Mouse (Mus musculus) yolk sac, embryonic 10.5 days (tissue): ENCODE results near the gene Baz2a.
A peak's percentile ranks its signal among the peaks of the same experiment; 100 is the strongest.
"Not testable (repeated sequence)": the region's sequence is repeated elsewhere in the genome, so short reads cannot be mapped to it uniquely, and the experiment has no call there.

ENCODE experiments used
- DNase-seq: peaks from one replicate; pipeline ENCODE4 v3.0.0-alpha.2; 2017; ENCODE audit warnings: low spot score

Baz2a gene

DNA sequence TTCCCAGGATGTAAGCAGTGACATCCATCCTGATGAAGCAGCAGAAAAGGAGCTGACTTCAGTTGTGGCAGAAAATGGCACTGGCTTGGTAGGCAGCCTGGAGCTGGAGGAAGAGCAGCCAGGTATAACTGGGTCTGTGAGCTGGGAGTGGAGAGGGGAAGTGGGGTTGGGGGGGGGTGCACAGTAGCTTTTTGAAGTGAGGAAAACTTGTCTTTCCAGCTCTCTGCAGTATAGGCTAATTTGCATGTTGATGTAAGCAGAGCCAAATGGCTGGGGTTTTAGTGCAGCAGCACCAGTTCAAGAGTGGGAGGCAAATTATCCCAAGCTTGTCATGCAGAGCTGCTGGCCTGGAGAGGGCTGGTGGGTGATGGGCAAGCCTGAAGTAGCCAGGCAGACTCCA is 19.9 kb downstream of the Baz2a start:
- no peak for DNase-seq

DNA sequence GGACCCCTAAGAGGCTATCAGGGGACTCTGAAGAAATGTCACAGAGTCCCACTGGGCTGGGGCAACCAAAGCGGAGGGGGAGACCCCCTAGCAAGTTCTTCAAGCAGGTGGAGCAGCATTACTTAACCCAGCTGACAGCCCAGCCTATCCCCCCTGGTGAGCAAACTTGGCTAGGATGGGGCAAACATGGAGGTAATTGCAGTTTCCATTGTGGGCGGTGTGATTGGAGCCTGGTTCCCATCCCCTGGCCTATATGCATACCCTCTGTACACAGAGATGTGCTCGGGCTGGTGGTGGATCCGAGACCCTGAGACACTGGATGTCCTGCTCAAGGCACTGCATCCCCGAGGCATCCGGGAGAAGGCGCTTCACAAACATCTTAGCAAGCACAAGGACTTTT is 32.5 kb downstream of the Baz2a start:
- DNase-seq: no peak

DNA sequence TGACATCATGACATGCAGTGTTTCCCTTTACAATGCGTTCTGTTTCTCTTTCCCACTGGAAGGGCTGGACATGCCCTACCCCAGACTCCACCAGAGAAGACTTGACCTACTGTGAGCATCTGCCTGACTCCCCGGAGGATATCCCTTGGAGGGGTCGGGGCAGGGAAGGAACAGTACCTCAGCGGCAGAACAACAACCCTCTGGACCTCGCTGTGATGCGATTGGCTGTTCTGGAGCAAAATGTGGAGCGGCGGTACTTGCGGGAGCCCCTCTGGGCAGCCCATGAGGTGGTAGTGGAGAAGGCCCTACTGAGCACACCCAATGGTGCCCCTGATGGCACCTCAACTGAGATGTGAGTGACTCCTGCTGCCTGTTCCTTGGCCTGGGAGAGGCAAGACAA is 33.5 kb downstream of the Baz2a start:
- DNase-seq: no peak

DNA sequence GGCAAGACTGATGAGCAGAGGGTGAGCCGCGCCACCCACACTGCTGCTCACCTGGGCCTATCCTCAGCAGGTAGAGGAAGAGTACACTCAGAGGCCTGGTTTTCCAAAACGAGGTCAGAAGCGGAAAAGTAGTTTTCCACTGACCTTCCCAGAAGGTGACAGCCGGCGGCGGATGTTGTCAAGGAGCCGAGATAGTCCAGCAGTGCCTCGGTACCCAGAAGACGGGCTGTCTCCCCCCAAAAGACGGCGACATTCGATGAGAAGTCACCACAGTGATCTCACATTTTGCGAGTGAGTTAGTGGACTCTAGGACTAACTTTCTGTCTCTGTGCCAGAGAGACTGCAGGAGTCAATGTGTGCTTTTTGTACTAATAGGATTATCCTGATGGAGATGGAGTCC is 34.6 kb downstream of the Baz2a start:
- no peak for DNase-seq

DNA sequence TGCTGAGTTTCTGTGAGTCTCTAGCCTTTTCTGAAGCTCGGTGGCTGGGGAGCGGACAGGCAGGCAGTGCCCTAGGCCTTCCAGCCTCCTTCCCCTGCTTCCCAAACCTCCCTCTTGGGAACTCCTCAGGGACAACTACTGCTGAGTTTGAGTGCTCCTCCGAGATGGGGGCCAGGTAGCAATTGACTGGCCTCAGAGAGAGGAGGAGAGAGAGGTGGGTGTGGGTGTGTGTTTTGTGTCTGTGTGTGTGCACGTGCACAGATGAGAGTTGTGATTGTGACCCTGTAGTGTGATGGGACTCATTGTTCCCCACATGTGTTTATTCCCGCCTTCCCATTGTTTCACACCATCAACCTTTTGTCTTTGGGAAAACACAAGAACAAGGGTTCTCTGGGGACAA is 36.1 kb downstream of the Baz2a start:
- DNase-seq: no peak

DNA sequence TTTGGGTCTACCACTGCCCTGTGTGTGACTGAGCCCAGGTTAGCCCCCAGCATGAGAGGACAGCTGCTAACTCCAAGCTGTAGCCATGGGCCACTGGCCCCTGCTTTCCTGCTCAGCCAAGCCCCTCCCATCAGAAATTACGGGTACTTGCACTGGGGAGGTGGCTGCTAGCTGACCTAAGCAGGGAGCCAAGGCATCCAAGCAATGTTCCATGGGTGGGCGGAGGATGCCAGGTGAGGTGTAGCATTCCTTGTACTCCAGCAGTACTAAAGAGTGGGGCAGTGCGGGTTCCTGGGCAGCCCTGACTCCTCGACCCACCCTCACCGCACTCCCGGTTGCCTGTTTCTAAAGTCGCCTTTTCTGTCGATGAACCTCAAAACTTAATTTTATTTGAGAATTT is 36.8 kb downstream of the Baz2a start:
- DNase-seq: no peak

DNA sequence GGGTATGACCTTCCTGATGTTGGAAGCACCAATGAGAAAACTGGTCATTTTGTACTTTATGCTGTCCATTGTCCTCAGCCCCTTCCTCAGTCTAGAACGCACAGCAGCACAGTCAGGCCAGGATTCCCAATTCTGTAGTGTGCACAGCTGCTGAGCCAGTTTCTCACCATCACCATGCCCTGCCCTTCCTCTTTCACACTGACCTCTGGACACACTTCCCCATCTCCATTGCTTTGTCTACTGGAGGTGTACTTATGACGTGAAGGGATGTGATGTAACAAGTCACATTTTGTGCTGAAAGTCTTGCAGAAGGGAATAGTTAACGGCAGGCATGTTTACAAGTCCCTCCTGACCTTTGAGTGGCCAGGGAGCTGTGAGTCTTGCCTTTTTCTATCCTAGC is 39.9 kb downstream of the Baz2a start:
- peak; percentile 36 for DNase-seq

DNA sequence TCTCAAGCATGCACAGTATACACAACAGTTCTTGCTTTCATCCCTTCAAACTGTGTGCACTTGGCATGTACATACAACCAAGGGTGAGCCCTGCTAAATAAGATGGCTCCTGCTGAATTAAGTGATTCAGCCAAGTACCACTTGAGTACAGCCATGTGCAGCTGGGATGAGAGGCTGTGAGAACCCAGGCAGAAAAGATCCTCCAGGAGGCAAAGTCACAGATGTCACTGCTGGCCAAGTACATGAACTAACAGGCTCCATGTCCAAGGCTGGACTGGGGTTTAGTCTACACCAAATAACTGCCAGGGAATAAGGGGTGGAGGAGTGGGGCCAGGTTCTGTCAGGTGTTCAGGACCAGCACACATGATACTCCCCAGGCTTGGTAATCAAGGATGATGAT is 40.4 kb downstream of the Baz2a start:
- no peak for DNase-seq

DNA sequence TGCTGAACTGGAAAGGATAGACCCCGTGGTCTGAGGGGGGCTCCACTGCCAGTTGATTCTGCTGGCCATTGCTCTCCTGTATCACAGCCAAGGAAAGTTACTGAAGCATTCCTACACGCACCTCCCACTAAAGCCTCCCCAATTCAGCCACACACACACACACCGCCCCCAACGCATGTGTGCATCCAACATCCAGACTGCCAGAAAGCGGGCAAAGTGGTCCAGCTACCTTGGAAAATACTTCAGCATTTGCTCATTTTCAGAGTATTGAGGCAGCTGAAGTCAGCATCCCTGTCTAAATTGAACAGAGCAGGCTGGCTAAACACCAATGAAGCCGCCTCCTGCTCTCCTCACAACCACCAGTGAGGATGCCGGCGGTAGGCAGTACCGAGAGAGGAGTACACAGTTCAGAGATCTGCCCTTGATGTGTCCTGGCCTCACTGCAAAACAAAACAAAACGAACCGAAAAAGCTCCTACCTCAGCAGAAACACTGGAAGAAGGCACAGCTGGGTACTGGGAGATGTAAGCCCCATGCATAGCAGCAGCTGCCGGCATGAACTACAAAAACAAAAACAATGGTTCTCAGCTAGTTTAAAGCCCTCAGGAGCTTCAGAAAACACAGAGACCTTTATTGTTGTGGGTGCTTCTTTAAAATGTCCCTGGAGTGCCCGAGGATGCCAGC is 42.4 kb downstream of the Baz2a start:
- DNase-seq: no peak

DNA sequence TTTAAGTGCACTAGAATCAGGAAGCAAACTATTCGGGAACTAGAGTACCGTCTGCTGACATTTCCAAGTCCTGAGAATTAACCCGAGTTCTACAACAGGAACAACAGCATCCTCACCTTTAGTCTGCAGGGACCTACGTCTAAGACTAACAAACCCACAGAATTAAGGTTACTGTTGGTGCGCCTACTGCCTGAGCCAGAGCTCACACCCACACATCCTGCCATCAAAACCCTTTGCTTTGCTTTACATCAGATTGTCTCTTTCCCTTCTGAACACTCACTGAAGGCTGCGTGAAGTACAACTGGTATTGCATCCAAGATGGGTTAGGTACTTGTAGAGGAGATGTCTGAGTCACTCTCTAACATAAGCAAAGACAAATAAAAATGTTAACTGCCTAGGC is 44.0 kb downstream of the Baz2a start:
- no peak for DNase-seq

DNA sequence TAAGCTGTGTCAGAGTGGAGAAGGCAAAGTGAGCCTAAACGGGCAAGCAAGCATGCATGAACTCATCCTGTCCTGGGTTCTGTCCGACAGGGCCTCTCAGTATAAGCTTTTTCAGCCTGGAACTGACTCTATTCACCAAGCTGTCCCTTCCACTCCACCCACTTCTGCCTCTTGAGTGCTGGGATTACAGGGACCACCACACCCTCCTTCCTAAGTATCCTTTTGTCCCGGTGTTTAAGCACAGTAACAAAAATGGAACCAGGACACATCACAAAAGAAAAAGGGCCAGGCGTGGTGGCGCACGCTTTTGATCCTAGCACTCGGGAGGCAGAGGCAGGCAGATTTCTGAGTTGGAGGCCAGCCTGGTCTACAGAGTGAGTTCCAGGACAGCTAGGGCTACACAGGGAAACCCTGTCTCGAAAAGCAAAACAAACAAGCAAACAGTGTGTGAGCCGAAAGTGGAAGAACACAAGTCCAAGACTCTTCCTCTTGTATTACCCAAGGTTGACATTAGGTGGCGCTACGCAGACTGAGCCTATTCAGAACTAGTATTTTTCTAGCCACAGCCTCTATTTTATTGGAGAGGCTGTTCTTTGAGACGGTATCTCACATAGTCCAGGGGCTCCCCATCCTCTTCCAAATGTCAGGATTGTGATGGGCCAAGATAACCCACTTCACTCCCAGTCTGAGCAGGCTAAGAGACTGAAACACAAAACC is 49.0 kb downstream of the Baz2a start:
- no peak for DNase-seq

DNA sequence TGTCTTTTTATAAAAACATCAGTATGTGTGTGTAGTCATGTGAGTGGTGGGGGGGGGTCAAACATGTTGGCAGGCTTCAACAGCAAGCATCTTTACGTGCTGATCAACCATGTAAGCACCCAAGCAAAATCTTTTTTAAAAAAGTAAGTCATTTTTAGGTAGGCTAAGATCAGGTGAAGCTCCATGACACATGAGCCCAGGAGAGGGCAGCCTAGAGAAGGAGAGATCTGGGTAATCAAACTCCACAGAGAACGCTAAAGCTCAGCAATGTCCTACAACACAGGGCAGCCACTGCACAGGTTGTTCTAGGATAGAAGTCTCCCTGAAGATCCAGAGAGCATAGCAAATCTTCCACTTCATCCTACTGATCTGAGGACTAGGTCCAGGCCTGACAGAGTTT is 50.8 kb downstream of the Baz2a start:
- no peak for DNase-seq

DNA sequence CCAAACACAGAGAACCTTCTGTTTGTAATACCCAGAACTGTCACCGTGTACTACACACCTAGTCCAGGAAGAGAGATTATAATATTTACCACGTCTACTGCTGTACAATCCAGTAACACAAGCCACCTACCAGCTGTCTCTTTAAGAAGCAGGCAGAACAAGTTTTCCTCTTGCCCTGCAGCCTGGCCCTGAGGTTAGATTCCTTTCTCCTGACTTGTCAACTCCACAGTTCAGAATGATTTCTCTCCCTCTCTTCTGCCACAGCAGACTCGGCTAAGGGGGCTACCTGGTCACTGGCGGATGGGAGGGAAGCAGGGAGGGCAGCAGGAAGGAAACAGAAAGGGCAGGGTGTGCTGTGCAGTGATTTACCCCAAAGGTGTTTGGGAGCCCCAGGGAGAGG is 52.3 kb downstream of the Baz2a start:
- DNase-seq: peak; percentile 36

DNA sequence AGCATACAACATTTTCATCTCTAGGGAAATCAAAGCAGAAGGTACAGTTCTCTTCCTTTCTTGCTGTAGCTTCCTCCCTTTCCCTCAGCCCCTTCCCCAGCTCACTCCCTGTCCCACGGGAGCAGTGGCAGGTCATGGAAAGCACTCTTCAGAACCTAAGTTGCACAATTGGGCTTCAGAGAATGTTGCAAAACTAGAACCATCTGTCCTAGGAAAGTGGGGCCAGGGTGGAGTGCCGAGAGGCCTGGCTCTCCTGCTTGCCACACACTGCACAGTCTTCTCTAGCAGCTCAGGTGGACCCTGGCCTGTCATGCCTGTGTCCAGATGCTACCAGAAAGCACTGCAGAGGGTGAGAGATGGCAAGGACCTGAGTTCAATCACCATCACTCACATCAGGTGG is 53.6 kb downstream of the Baz2a start:
- no peak for DNase-seq

DNA sequence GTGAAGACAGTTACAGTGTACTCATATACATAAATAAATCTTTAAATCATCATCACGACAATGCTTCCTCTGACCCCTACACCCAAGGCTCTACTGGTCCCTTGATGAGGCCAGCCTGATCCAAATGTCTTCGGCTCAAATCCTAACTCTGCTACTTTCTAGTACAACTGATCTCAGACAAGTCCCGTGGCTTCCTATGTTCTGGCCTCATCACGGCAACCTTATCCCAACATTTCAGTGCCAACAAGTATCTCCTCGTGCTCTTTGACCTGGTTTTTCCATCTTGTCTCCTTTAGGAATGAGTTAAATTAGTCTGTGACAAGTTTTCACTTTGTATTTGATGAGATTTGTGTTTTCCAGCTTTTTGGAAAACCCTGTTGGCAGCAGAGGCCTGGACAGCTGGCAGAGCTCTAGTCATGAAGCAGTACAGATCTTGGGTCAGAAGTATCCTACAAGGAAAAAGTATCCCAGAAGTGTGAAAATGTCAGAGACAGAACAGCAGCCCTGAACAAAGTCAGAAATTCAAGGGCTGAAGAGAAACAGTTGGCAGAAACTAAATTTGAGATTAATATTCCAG is 57.5 kb downstream of the Baz2a start:
- no peak for DNase-seq

DNA sequence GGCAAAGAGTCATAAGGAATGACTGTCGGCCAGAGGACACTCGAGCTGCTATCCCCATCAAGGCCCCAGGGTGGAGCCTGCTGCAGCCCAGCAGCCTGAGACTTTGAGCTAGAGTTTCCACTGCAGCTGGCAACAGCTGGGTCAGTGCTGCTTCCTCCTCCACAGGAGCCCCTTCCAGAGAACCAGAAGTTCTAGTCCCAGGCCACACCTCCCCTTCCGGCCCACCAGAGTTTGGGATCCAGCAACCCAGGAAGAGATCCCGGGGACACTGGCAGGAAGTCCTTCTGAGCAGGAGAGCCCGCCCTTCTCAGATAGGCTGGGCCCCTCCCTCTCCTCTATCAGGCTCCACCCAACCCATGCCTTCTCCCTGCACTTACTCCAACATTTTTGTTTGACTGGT is 58.2 kb downstream of the Baz2a start:
- DNase-seq: peak; percentile 80

DNA sequence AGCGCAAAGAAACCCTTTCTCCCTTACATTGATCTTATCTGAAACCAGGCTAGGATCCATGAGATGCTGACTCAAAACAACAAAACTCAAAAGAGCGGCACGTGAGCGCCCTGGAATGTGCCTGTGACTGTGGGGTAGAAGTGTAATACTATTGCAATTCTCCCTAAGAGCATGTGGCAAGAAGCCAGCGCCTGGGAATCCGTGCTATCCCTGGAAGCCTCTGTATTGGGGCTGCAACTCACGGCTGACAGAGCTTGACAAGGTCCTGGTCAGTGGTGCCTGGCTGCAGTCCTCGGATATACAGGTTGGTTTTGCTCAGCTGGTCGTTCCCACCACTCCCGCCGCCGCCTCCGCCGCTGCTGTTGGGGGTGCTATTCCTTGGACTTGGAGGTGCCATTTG is 59.6 kb downstream of the Baz2a start:
- no peak for DNase-seq

DNA sequence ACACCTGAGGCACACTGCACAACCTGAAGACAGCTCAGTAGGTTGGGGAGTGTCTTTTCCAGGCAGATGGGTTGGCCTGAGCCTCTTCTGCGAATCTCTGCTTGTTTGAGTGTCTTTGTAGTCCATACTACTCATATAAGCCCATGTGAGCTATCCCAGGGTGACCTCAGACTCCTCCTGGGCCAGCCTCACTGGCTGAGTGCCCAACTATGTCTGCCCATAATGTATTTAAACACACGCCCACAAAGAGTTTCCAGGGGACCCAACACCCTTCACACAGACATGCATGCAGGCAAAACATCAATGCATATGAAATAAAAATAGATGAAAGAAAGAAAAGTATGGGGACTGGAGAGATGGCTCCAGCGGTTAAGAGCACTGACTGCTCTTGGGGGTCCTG is 62.6 kb downstream of the Baz2a start:
- no peak for DNase-seq

DNA sequence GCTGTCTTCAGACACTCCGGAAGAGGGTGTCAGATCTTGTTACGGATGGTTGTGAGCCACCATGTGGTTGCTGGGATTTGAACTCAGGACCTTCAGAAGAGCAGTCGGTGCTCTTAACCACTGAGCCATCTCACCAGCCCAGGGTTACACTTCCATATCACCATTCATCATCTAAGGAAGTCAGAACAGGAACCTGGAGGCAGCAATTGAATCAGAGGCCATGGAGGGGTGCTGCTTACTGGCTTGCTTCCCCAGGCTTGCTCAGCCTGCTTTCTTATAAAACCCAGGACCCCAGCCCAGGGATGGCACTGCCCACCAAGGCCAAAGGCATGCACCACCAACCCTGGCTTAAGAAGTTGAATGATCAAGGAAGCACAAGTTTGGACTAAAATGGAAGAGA is 74.3 kb downstream of the Baz2a start:
- DNase-seq: not testable (repeated sequence)

DNA sequence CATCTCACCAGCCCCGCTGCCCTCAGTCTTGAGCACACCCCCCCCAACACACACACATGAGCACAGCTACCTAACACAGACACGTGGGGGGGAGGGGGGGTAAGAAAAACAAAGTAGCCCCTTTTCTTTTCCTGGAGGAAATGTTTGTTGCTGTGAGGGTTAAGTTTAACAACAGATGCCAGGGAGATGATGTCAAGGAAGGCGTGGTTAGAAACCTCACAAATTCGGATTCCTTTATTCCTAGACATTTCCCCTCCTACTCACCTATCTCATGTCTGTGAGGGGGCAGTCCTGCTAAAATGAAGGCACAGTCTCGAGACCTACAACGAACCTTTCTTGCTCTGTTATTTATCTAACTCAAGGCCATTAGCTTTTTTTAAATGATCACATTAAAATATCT is 75.7 kb downstream of the Baz2a start:
- DNase-seq: no peak

DNA sequence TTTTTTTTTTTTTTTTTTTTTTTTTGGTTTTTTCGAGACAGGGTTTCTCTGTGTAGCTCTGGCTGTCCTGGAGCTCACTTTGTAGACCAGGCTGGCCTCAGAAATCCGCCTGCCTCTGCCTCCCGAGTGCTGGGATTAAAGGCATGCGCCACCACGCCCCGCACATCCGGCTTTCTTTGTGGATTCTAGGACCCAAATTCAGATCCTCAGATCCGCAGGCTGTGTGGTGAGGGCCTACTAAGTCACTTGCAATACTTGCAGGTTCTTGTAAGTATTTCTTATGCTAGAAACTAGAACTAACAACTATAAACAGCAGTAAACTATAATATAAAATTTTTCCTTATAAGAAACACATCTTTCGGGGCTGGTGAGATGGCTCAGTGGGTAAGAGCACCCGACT is 80.0 kb downstream of the Baz2a start:
- DNase-seq: not testable (repeated sequence)

DNA sequence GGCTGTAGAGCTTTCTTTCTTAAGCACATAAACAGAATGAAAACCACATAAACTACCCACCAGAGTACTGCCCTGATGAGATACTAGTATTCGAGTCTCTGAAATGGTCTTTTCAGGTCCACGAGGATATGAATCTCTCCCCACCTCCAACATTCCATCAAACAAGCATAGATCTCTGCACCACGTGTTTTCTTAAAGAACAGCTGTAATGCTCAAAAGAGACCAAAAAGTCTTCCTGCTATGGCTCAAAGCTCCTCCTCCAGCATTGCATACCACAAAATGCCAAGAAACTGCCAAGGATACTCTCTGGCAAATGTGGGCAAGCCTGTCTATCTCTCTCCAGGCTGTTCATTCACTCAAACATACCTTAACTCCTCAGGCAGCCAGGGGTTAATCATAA is 83.9 kb downstream of the Baz2a start:
- no peak for DNase-seq

DNA sequence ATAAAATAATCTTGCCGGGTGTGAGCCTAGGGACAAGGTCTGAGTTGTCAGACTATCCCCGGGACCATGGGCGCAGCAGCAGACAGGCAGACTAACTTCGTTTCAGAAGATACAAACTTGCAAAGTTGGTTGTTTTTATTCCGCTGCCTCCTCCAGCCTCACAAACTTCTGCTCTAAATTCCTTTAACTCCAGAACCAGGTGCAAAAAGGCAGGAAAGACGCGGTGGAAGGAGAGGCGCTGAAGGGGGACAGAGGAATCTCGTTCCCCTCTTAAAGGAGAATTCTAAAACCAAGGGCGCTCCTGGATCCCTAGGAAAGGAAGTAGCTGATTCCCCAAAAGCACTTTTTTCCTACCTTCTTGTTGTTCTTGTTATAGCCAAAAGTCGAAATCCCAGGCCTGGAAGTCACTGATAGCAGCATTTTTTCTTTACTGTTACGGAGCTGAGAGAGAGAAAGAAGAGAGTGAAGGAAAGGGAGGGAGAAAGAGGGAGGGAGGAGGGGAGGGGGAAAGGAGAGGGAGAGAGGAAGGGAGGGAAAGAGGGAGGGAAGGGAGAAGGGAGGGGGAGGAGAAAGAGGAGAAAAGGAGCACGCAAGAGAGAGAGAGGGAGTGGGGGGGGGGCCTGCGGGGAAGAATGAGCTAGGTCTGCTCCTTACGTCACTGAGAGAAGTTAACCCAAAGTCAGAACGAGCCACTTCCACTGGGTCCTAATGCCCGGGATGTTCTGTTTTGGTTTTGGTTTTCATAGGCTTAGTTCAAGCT is 84.8 kb downstream of the Baz2a start:
- DNase-seq: peak; percentile 88
